Mouse (Mus musculus) heart, postnatal 0 days (tissue): Measurements from ENCODE around the gene Gins3. TPM values are rescaled to one million over a fixed set of nuclear protein-coding genes. Genes with fewer than 3 reads are reported as not detected.
A peak's percentile ranks its signal among the peaks of the same experiment; 100 is the strongest.

ENCODE experiments used
- ATAC-seq: fragments of 200-750 bp; cut with Nextera tagmentation; 2 replicates; pipeline ENCODE4 v1.8.0; 2017; ENCODE audit warnings: low read depth, moderate number of reproducible peaks, moderate library complexity; ENCODE audit not compliant: insufficient read depth
- DNase-seq: peaks from one replicate; pipeline ENCODE4 v3.0.0-alpha.2; 2016; ENCODE audit warnings: low spot score
- H3K27ac ChIP-seq: fragments of 300-500 bp; sonication (generic); 2 replicates; pipeline ENCODE4 v1.5.1; 2014; ENCODE audit warnings: low read depth, mild to moderate bottlenecking
- H3K27me3 ChIP-seq: fragments of 300-500 bp; sonication (generic); 2 replicates; pipeline ENCODE4 v1.6.1; 2014; ENCODE audit warnings: low read length, mixed read lengths; ENCODE audit not compliant: control insufficient read depth, insufficient read depth
- H3K36me3 ChIP-seq: fragments of 300-500 bp; sonication (generic); replicated peaks from 2 replicates; pipeline ENCODE4 v1.6.1; 2014; ENCODE audit warnings: low read length, mixed read lengths; ENCODE audit not compliant: control insufficient read depth, insufficient read depth
- H3K4me1 ChIP-seq: fragments of 300-500 bp; sonication (generic); 2 replicates; pipeline ENCODE4 v1.6.1; 2014; ENCODE audit warnings: antibody characterized with exemption; ENCODE audit not compliant: control insufficient read depth, insufficient read depth
- H3K4me2 ChIP-seq: fragments of 300-500 bp; sonication (generic); 2 replicates; pipeline ENCODE4 v1.6.1; 2014; ENCODE audit warnings: low read depth, mild to moderate bottlenecking, low read length, moderate library complexity
- H3K4me3 ChIP-seq: fragments of 300-500 bp; sonication (generic); 2 replicates; pipeline ENCODE4 v1.5.1; 2014; ENCODE audit warnings: low read depth, low read length
- H3K9ac ChIP-seq: fragments of 300-500 bp; sonication (generic); replicated peaks from 2 replicates; pipeline ENCODE4 v1.6.1; 2014; ENCODE audit warnings: low read depth, low read length, mixed read lengths
- H3K9me3 ChIP-seq: fragments of 300-500 bp; sonication (generic); replicated peaks from 2 replicates; pipeline ENCODE4 v1.6.1; 2016; ENCODE audit warnings: low read length; ENCODE audit not compliant: control insufficient read depth
- CTCF ChIP-seq: IDR thresholded peaks from 2 replicates; pipeline ENCODE4 v1.5.1; 2016; ENCODE audit warnings: antibody characterized with exemption, control low read depth, low read depth
- EP300 ChIP-seq: IDR thresholded peaks from 2 replicates; pipeline ENCODE4 v1.6.1; 2016; ENCODE audit warnings: antibody characterized with exemption, low read depth
- WGBS: fragments of 180-500 bp; shearing (Covaris S2); extraction: QIAGEN DNeasy Blood & Tissue Kit; methylation state at CpG from one replicate; pipeline ENCODE4 v1.1.7; 2014; 5-methylcytosine and 5-hydroxymethylcytosine counted together
- polyA plus RNA-seq: library from polyadenylated mRNA; unstranded; fragments of >200 nt; fragmentation: Nextera tagmentation; extraction: Ambion mirVana; gene quantifications from 2 replicates; pipeline ENCODE4 v1.2.1, GENCODE M21; 2015
- total RNA-seq: library from RNA; depleted of rRNA; stranded (reverse); fragments of >200 nt; gene quantifications from 2 replicates; pipeline ENCODE4 v1.2.3, GENCODE M21; 2014; ENCODE audit warnings: low replicate concordance; rRNA removed

The Gins3 gene
- total and polyA plus RNA-seq, 2 experiments from 2014 or later: 3.9 to 4.4 TPM

DNA sequence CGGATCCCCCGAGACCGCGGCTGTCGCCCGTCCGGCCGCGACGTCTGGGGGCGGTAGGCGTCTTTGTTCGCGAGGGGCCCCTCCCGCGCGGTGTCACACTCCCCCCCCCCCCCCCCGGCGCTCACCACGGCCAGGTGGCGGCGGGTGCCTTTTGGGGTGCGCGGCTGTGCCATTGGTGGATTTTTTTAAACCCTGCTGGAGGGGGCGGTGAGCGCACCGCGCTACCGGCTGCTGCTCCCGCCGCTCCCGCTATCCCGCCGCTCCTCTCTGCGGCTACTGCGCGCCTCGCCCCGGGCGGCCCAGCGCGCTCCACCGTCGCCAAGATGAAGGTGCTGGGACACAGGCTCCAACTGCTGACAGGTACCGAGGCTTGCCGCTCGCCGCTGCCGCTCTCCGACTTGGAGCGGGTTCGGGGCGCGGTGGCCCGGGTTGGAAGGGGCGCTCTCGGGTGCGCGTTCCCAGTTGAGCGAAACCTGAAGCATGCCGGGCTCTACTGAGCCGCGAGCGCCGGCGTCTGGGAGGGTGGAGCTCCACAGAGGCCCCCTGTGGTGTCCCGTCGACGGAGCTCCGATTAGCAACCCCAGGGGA is 44.9 kb downstream of the Gins3 start:
- Histone ChIP-seq H3K4me3 (peak overlapping the region; percentile 61), H3K4me1 (no peaks in the 10 kb centered on the region), H3K9ac (peak overlapping the region; percentile 53), H3K9me3 (no peaks in the 10 kb centered on the region), H3K27ac (no peak overlapping the region), H3K36me3 (no peaks in the 10 kb centered on the region), H3K27me3 (peaks cover 50% of the 10 kb centered on the region), H3K4me2 (peak overlapping the region; percentile 98)
- DNase-seq: no peak
- 1% methylated on average over 61 of the region's 70 CpGs for WGBS
- TF ChIP-seq CTCF: no peak
- TF ChIP-seq EP300: no peak
- ATAC-seq: peak; percentile 48

- no peak for TF ChIP-seq CTCF
- no peak for TF ChIP-seq EP300
- Histone ChIP-seq H3K4me3 (no peak overlapping the region), H3K4me2 (no peak overlapping the region), H3K36me3 (no peaks in the 10 kb centered on the region), H3K9me3 (no peaks in the 10 kb centered on the region), H3K4me1 (peaks cover 23% of the 10 kb centered on the region; the same call in 1 of the 2 replicates), H3K27ac (peak overlapping the region; percentile 50), H3K27me3 (no peaks in the 10 kb centered on the region), H3K9ac (no peak overlapping the region)
- DNase-seq (peak; percentile 66), ATAC-seq (peak; percentile 30; the same call in 1 of the 2 replicates)
- 41% methylated on average over 10 of the region's 10 CpGs for WGBS
Observed at GRCm38 (mm10) chr8:95688073-95688672, 54.9 kb downstream of the Gins3 start.

GRCm38 (mm10) chr8:95690929-95691541 is 57.8 kb downstream of the Gins3 start:
- Histone ChIP-seq H3K4me3 (no peak overlapping the region), H3K4me1 (peaks cover 19% of the 10 kb centered on the region; the same call in 1 of the 2 replicates), H3K4me2 (no peak overlapping the region), H3K27ac (peak overlapping the region; percentile 89), H3K36me3 (no peaks in the 10 kb centered on the region), H3K9ac (0 out of 2 replicates have a peak overlapping the region, but pooled peaks have one; percentile 17), H3K27me3 (no peaks in the 10 kb centered on the region), H3K9me3 (no peaks in the 10 kb centered on the region)
- 24% methylated on average over 13 of the region's 13 CpGs for WGBS
- peak; percentile 72 for DNase-seq
- no peak for TF ChIP-seq EP300
- no peak for TF ChIP-seq CTCF
- peak; percentile 73 for ATAC-seq

DNA sequence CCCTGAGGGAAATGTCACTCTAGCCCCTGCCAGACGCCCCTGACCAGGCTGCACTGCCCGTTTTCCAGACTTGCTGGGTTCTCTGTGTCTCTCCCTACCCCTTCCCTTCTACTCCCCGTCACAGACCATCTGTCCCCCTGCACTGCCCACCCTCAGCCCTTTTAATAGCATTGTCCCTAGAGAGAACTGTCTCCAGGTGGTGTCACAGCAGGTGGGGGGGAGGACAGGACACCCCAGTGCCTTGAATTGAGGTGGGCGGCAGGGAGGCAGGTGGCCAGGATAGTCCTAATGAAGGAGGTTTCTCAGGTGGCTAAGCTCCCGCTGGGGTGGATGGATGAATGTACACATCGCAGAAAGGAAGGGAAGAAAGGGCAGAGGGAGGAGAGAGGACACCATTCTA is 61.4 kb downstream of the Gins3 start:
- ATAC-seq (no peak), DNase-seq (no peak)
- H3K27me3 ChIP-seq: no peaks in the 10 kb centered on the region
- peaks cover 7% of the 10 kb centered on the region; the same call in 1 of the 2 replicates for H3K4me1 ChIP-seq
- no peak for TF ChIP-seq CTCF
- no peak for TF ChIP-seq EP300
- no peak overlapping the region for H3K4me3 ChIP-seq
- H3K27ac ChIP-seq: no peak overlapping the region
- no peak overlapping the region for H3K9ac ChIP-seq
- H3K36me3 ChIP-seq: no peaks in the 10 kb centered on the region
- H3K4me2 ChIP-seq: no peak overlapping the region
- WGBS: 44% methylated on average over 6 of the region's 6 CpGs
- H3K9me3 ChIP-seq: no peaks in the 10 kb centered on the region

Other genes starting within 250 kb of the Gins3 start
- gene Cfap20, start 198.6 kb upstream of the Gins3 start, total RNA-seq: 93.8 and 97.2 TPM in 2 replicates
- gene Cfap20, start 198.6 kb upstream of the Gins3 start, polyA plus RNA-seq: 112 and 115 TPM in 2 replicates
- gene Csnk2a2, start 143.4 kb upstream of the Gins3 start, total RNA-seq: 25.0 and 27.6 TPM in 2 replicates
- gene Csnk2a2, start 143.4 kb upstream of the Gins3 start, polyA plus RNA-seq: 5.3 and 6.2 TPM in 2 replicates
- gene Ccdc113, start 99.4 kb upstream of the Gins3 start, total RNA-seq: 0.34 and 2.0 TPM in 2 replicates
- gene Ccdc113, start 99.4 kb upstream of the Gins3 start, polyA plus RNA-seq: 1.6 TPM in 2 replicates
- gene Prss54, start 57.1 kb upstream of the Gins3 start, total RNA-seq: not detected in 2 replicates
- not detected in 2 replicates for gene Prss54, start 57.1 kb upstream of the Gins3 start, polyA plus RNA-seq
- gene Ndrg4, start 43.5 kb downstream of the Gins3 start, total RNA-seq: 563 and 621 TPM in 2 replicates
- gene Ndrg4, start 43.5 kb downstream of the Gins3 start, polyA plus RNA-seq: 382 and 425 TPM in 2 replicates
- gene Setd6, start 82.4 kb downstream of the Gins3 start, total RNA-seq: 13.7 and 20.2 TPM in 2 replicates
- 10.7 and 12.8 TPM in 2 replicates for gene Setd6, start 82.4 kb downstream of the Gins3 start, polyA plus RNA-seq
- gene Cnot1, start 174.0 kb downstream of the Gins3 start, total RNA-seq: 203 and 290 TPM in 2 replicates
- 21.0 and 22.7 TPM in 2 replicates for gene Cnot1, start 174.0 kb downstream of the Gins3 start, polyA plus RNA-seq
- gene Sap18b, start 191.9 kb downstream of the Gins3 start, total RNA-seq: 65.4 and 65.9 TPM in 2 replicates
- gene Sap18b, start 191.9 kb downstream of the Gins3 start, polyA plus RNA-seq: 283 and 292 TPM in 2 replicates
- 8.7 and 12.5 TPM in 2 replicates for gene Slc38a7, start 220.1 kb downstream of the Gins3 start, total RNA-seq
- 7.2 and 7.8 TPM in 2 replicates for gene Slc38a7, start 220.1 kb downstream of the Gins3 start, polyA plus RNA-seq